ENCODE assay signal across 9 mouse cellular contexts in the genomic region with DNA sequence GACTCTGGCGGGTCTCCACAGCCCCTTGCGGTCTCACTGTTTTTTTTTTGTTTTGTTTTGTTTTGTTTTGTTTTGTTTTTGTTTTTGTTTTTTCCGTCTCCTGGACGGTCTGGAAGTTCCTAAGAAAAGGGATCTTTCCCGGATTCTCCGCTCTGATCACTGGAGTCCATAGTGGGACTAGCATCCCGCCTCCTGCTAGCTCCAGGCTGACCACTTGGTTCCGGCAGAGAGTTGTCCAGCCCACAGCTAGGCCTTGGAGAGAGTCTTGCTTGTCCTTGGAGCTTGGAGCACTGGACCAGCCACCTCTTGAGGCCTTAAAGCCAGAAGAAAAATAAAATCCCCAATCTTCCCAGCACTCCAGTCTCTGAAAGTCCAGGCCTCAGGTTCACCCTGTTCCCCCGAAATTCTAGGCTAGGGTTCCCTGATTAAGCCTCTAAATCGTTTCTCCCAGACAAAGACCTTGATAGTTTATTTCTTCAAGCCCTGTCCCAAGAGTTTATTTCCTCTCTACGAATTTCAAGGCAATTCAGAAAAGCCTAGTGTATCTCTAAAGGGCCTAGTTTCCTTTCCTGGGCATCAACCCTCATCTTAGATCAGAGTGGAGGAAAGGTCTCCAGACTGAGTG. TPM values are rescaled to one million over a fixed set of nuclear protein-coding genes. Genes with fewer than 3 reads are reported as not detected.
DNase-seq lines count a peak whose midpoint lies in the region; ATAC-seq and TF ChIP-seq lines count a peak whose summit lies in the region.
"Had no signal": no experiment of that assay in that cellular context is flagged by ENCODE, and none has a peak within 500 bp of the region (broad histone marks: within the 10 kb centered on the region; RNA-seq: fewer than 3 reads in every experiment).

No protein-coding gene starts in this region.

- TF ChIP-seq POLR2A in liver, adult 2 months (IDR thresholded peaks at IDR 0.05; ENCODE audit: extremely low read depth, insufficient read depth, low read length): no peak

- H3K27me3 ChIP-seq in liver, adult 2 months (ENCODE audit: control insufficient read depth, insufficient read depth, low read length): peaks cover 42% of the 10 kb centered on the region
- H3K27me3 ChIP-seq in forebrain, postnatal 0 days (ENCODE audit: insufficient read depth, low read length): peaks cover 69% of the 10 kb centered on the region
- H3K27me3 ChIP-seq in neural tube, embryonic 13.5 days: peaks cover 97% of the 10 kb centered on the region

- no peaks in the 10 kb centered on the region for H3K9me3 ChIP-seq in forebrain, postnatal 0 days (ENCODE audit: low read length)
- H3K9me3 ChIP-seq in neural tube, embryonic 13.5 days: no peaks in the 10 kb centered on the region

- no peak overlapping the region for H3K4me2 ChIP-seq in forebrain, postnatal 0 days (ENCODE audit: low read depth)
- H3K4me2 ChIP-seq in neural tube, embryonic 13.5 days: peak overlapping the region; percentile 60

- H3K4me3 ChIP-seq in liver, adult 2 months (ENCODE audit: insufficient read depth, low read depth, low read length): peak overlapping the region; percentile 58
- 0 out of 2 replicates have a peak overlapping the region, but pooled peaks have one; percentile 9 for H3K4me3 ChIP-seq in forebrain, postnatal 0 days (ENCODE audit: low read depth, low read length)
- H3K4me3 ChIP-seq in neural tube, embryonic 13.5 days: peak overlapping the region; percentile 42
- H3K4me3 ChIP-seq: erythroblast, embryonic 14.5 days had no signal

- no peaks in the 10 kb centered on the region for H3K4me1 ChIP-seq in liver, adult 2 months (ENCODE audit: control insufficient read depth, insufficient read depth, low read length)
- H3K4me1 ChIP-seq in forebrain, postnatal 0 days (ENCODE audit: insufficient read depth): no peaks in the 10 kb centered on the region
- peaks cover 57% of the 10 kb centered on the region for H3K4me1 ChIP-seq in neural tube, embryonic 13.5 days (replicated peaks)

- no peaks in the 10 kb centered on the region for H3K36me3 ChIP-seq in liver, adult 2 months (ENCODE audit: control insufficient read depth, insufficient read depth, low read length)
- no peaks in the 10 kb centered on the region for H3K36me3 ChIP-seq in forebrain, postnatal 0 days (ENCODE audit: insufficient read depth)
- H3K36me3 ChIP-seq in neural tube, embryonic 13.5 days: no peaks in the 10 kb centered on the region

- no peak for DNase-seq in liver, adult 2 months (ENCODE audit: extremely low read depth, low read depth, low spot score)
- DNase-seq in liver: no peak
- DNase-seq in forebrain, postnatal 0 days: peak; percentile 76
- DNase-seq in kidney, postnatal 25 days: peak; percentile 20 to 50
- DNase-seq in left cerebral cortex, postnatal 14 days (ENCODE audit: low spot score in 2 of 2): no peak
- DNase-seq in left cerebral cortex, postnatal 25 days (ENCODE audit: low spot score in 2 of 2): no peak
- DNase-seq in layer of hippocampus, postnatal 36 days: no peak

- WGBS in liver, adult 2 months: 13% methylated on average over 11 of the region's 11 CpGs
- 6% methylated on average over 11 of the region's 11 CpGs for WGBS in forebrain, postnatal 0 days
- WGBS in neural tube, embryonic 13.5 days: 3% methylated on average over 11 of the region's 11 CpGs

- intact Hi-C loops in left cerebral cortex, postnatal 14 days (cut with DNase I): loop anchor here (5.0 kb wide), 1 partner anchor 1317 kb away; no protein-coding TSS in a partner anchor
- intact Hi-C loops in left cerebral cortex, postnatal 25 days (cut with DNase I): loop anchor here (2.0 kb wide), 1 partner anchor 59 kb away; no protein-coding TSS in a partner anchor

- H3K27ac ChIP-seq in liver, adult 2 months (replicated peaks; ENCODE audit: insufficient read depth, low read depth, low read length): peak overlapping the region; percentile 7; the same call in 1 of the 2 replicates
- no peak overlapping the region for H3K27ac ChIP-seq in forebrain, postnatal 0 days (ENCODE audit: low read depth, low read length)
- no peak overlapping the region for H3K27ac ChIP-seq in neural tube, embryonic 13.5 days (replicated peaks)

- no peak for TF ChIP-seq CTCF in liver, adult 2 months (IDR thresholded peaks at IDR 0.05; ENCODE audit: low read depth, low read length)
- no peak for TF ChIP-seq CTCF in forebrain, postnatal 0 days (IDR thresholded peaks at IDR 0.05; ENCODE audit: low read depth)

- ATAC-seq in forebrain, postnatal 0 days: no peak
- no peak for ATAC-seq in neural tube, embryonic 13.5 days (ENCODE audit: low read depth)

- H3K79me2 ChIP-seq in liver, adult 2 months (ENCODE audit: control insufficient read depth, insufficient read depth, low read length): no peaks in the 10 kb centered on the region

- peak overlapping the region; percentile 38; the same call in 1 of the 2 replicates for H3K9ac ChIP-seq in liver, adult 2 months (ENCODE audit: low read depth, low read length)
- H3K9ac ChIP-seq in forebrain, postnatal 0 days: no peak overlapping the region
- peak overlapping the region; percentile 71 for H3K9ac ChIP-seq in neural tube, embryonic 13.5 days

RNA-seq across cellular contexts. Expression of a gene that starts 1.5 kb away (rescaled TPM):
- total RNA-seq in liver, adult 2 months (2014; rRNA removed): 1.3 and 1.4 TPM in 2 replicates
- polyA plus RNA-seq in liver, adult 2 months (2012; rRNA removed): 2.4 and 3.0 TPM in 2 replicates
- total RNA-seq in forebrain, postnatal 0 days (2014; rRNA removed): 1.9 and 5.1 TPM in 2 replicates
- 0.42 and 0.44 TPM in 2 replicates for polyA plus RNA-seq in forebrain, postnatal 0 days (2015; fragmentation: Nextera tagmentation; extraction: Ambion mirVana)
- 1.6 and 1.7 TPM in 2 replicates for polyA plus RNA-seq in neural tube, embryonic 13.5 days (2015; fragmentation: Nextera tagmentation; extraction: Ambion mirVana)
- total RNA-seq in left cerebral cortex, postnatal 14 days (2021): 1 to 10 TPM; 2.9 to 3.6 TPM
- 1 to 10 TPM; 1.8 to 2.2 TPM for total RNA-seq in left cerebral cortex, postnatal 25 days (2021)
- total RNA-seq in layer of hippocampus, postnatal 36 days (2021): 1 to 10 TPM; 1.2 to 1.4 TPM

RNA-seq across cellular contexts. Expression of a gene that starts 16.3 kb away (rescaled TPM):
- total RNA-seq in liver, adult 2 months (2014; rRNA removed): not detected in 2 replicates
- polyA plus RNA-seq in liver, adult 2 months (2012; rRNA removed): not detected in 2 replicates
- not detected in 2 replicates for total RNA-seq in forebrain, postnatal 0 days (2014; rRNA removed)
- not detected in 2 replicates for polyA plus RNA-seq in forebrain, postnatal 0 days (2015; fragmentation: Nextera tagmentation; extraction: Ambion mirVana)
- polyA plus RNA-seq in neural tube, embryonic 13.5 days (2015; fragmentation: Nextera tagmentation; extraction: Ambion mirVana): not detected in 2 replicates
- not detected for total RNA-seq in left cerebral cortex, postnatal 14 days (2021)
- total RNA-seq in left cerebral cortex, postnatal 25 days (2021): not detected
- total RNA-seq in layer of hippocampus, postnatal 36 days (2021): not detected
- polyA plus RNA-seq: erythroblast, embryonic 14.5 days had no signal

RNA-seq across cellular contexts. Expression of a gene that starts 52.3 kb away (rescaled TPM):
- total RNA-seq in liver, adult 2 months (2014; rRNA removed): not detected in 2 replicates
- 0.02 TPM in 1 of 2 replicates, not detected in the other for polyA plus RNA-seq in liver, adult 2 months (2012; rRNA removed)
- 0.15 and 0.33 TPM in 2 replicates for total RNA-seq in forebrain, postnatal 0 days (2014; rRNA removed)
- 0.19 TPM in 2 replicates for polyA plus RNA-seq in forebrain, postnatal 0 days (2015; fragmentation: Nextera tagmentation; extraction: Ambion mirVana)
- polyA plus RNA-seq in neural tube, embryonic 13.5 days (2015; fragmentation: Nextera tagmentation; extraction: Ambion mirVana): 0.25 and 0.59 TPM in 2 replicates
- under 1 TPM; 0.59 to 0.61 TPM for total RNA-seq in left cerebral cortex, postnatal 14 days (2021)
- total RNA-seq in left cerebral cortex, postnatal 25 days (2021): under 1 TPM; 0.23 to 0.32 TPM
- under 1 TPM; 0.20 to 0.22 TPM for total RNA-seq in layer of hippocampus, postnatal 36 days (2021)
- polyA plus RNA-seq: erythroblast, embryonic 14.5 days had no signal

Comparison
In these comparisons a context has a peak if more than half of its experiments do, and no peak if none do; other contexts are left out.
1. DNase-seq: peak in forebrain, postnatal 0 days (single experiment) and kidney, postnatal 25 days (2 of 2); none in liver, adult 2 months (single experiment), liver (single experiment), left cerebral cortex, postnatal 14 days (0 of 2), left cerebral cortex, postnatal 25 days (0 of 2) and layer of hippocampus, postnatal 36 days (0 of 2).
2. Peak in every context shown above with its lines, with median percentiles within 50 percentile points of each other: H3K4me3 ChIP-seq.